Mouse (Mus musculus): ENCODE data around the gene Hoxd9. TPM values are rescaled to one million over a fixed set of nuclear protein-coding genes. Genes with fewer than 3 reads are reported as not detected.

The Hoxd9 gene
- total and polyA plus RNA-seq, 3 experiments, result not detected

DNA sequence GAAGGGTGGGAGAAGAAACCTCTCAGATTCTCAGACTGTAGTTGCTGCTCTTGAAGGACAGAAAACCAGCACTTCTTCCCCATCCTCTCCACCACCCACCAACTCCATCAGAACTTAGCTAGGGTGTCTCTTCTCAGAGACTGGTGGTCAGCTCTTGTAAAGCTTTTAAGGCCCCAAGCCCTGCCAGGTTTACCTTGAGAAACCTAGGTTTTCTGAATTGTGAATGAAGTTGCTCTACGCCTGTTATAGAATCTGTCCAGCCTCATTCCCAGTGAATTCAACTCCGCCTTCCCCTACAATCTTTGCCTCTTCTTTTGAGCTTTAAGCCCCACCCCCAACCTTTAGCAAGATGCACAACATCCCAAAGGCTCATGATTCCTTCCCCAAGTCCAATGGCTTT lies 20.4 kb upstream of the Hoxd9 start:
- Histone ChIP-seq H3K9ac (ENCODE audit: control insufficient read depth, low read depth, low read length, poor library complexity, severe bottlenecking) (no peak overlapping the region), H3K9me3 (replicated peaks; ENCODE audit: insufficient read depth, low read length) (no peaks in the 10 kb centered on the region), H3K4me3 (ENCODE audit: control insufficient read depth in 1 of 2, insufficient read depth in 1 of 2, low read depth in 2 of 2, low read length in 2 of 2) (no peak overlapping the region), H3K4me1 (ENCODE audit: control insufficient read depth in 1 of 2, insufficient read depth in 2 of 2, low read length in 2 of 2) (no peaks in the 10 kb centered on the region), H3K27ac (ENCODE audit: control insufficient read depth, low read depth, low read length) (no peak overlapping the region), H3K79me2 (ENCODE audit: control insufficient read depth, insufficient read depth, low read length, poor library complexity) (no peaks in the 10 kb centered on the region), H3K27me3 (ENCODE audit: control insufficient read depth in 1 of 2, insufficient read depth in 2 of 2, low read length in 2 of 2) (peaks cover 2 to 3% of the 10 kb centered on the region in 2 experiments; a peak in 3 of 4 replicates), H3K36me3 (ENCODE audit: control insufficient read depth in 1 of 2, insufficient read depth in 2 of 2, low read length in 2 of 2) (no peaks in the 10 kb centered on the region)
- TF ChIP-seq BHLHE40 (IDR thresholded peaks at IDR 0.05; ENCODE audit: borderline replicate concordance, low read depth, low read length), result no peak
- TF ChIP-seq MYB (IDR thresholded peaks at IDR 0.05; ENCODE audit: low read depth, low read length), result no peak
- no peak for TF ChIP-seq MYC (IDR thresholded peaks at IDR 0.05; ENCODE audit: low read depth, low read length)
- no peak for TF ChIP-seq CTCF (IDR thresholded peaks at IDR 0.05 in 2 of 3, conservative IDR thresholded peaks at IDR 0.05 in 1 of 3; ENCODE audit: control insufficient read depth in 1 of 3, insufficient read depth in 1 of 3, low read depth in 2 of 3, low read length in 3 of 3, poor library complexity in 1 of 3, severe bottlenecking in 1 of 3)
- no peak for TF ChIP-seq MAZ (IDR thresholded peaks at IDR 0.05; ENCODE audit: low read depth, low read length)
- no peak for TF ChIP-seq ZNF384 (IDR thresholded peaks at IDR 0.05; ENCODE audit: low read depth, low read length)
- no peak for DNase-seq (ENCODE audit: low read depth, low spot score)

DNA sequence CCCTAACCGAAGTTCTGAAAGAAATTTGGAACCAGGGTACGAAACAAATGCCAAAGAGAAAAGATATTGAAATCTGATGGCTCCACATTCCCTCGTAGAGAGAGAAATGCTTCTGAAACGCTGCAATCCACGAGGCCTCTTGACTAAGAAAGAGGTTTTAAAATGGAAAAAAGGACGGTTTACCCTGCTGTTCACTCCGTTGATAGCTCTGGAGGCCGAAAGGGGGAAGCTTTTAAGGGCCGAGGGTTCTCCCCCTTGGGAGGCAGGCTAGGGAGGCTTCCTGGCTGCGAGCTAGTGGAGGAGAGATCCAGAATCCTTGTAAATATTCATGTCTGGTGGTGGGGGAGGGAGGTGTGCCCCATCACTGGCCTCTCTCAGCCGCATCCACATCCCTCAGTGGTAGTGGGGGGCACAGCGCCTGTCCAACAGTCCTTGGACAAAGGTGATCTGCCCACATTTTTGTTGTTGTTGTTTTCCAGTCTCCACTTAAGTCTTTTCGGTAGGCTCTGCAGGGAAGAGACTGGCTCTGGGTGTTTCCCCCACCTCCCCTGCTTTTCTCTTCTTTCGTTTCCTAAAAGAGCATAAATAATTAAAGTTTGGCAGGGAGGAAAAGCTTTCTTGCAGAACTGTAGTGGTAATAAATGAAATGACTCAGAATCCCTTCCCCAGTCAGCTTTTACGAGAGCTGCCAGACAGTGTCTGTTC lies 18.5 kb upstream of the Hoxd9 start, which contains the start of gene Hoxd11:
Gene Hoxd11 (plus strand): TSS at position 667 of the 705 bp plus-strand sequence.
- H3K36me3 ChIP-seq (ENCODE audit: control insufficient read depth in 1 of 2, insufficient read depth in 2 of 2, low read length in 2 of 2), result no peaks in the 10 kb centered on the region
- no peak for DNase-seq (ENCODE audit: low read depth, low spot score)
- H3K4me3 ChIP-seq (ENCODE audit: control insufficient read depth in 1 of 2, insufficient read depth in 1 of 2, low read depth in 2 of 2, low read length in 2 of 2), result no peak within 1 kb of the TSS
- TF ChIP-seq MXI1 (IDR thresholded peaks at IDR 0.05; ENCODE audit: low read depth, low read length) (no peak), POLR2A (IDR thresholded peaks at IDR 0.05; ENCODE audit: control insufficient read depth in 1 of 2, insufficient read depth in 1 of 2, low read depth in 1 of 2, low read length in 2 of 2, poor library complexity in 1 of 2) (no peak), SIN3A (IDR thresholded peaks at IDR 0.05; ENCODE audit: low read length) (no peak), ELF1 (IDR thresholded peaks at IDR 0.05; ENCODE audit: low read depth, low read length) (no peak), CTCF (IDR thresholded peaks at IDR 0.05 in 2 of 3, conservative IDR thresholded peaks at IDR 0.05 in 1 of 3; ENCODE audit: control insufficient read depth in 1 of 3, insufficient read depth in 1 of 3, low read depth in 2 of 3, low read length in 3 of 3, poor library complexity in 1 of 3, severe bottlenecking in 1 of 3) (no peak), MEF2A (IDR thresholded peaks at IDR 0.05; ENCODE audit: extremely low read depth, insufficient replicate concordance, low read depth, low read length, poor library complexity, severe bottlenecking) (no peak), GABPA (IDR thresholded peaks at IDR 0.05; ENCODE audit: low read depth, low read length) (no peak), GATA1 (IDR thresholded peaks at IDR 0.05; ENCODE audit: low read depth, low read length) (no peak), ZC3H11A (IDR thresholded peaks at IDR 0.05; ENCODE audit: low read depth, low read length) (no peak), MAFK (IDR thresholded peaks at IDR 0.05; ENCODE audit: borderline replicate concordance, low read depth, low read length) (no peak), BHLHE40 (IDR thresholded peaks at IDR 0.05; ENCODE audit: borderline replicate concordance, low read depth, low read length) (no peak), SMC3 (IDR thresholded peaks at IDR 0.05; ENCODE audit: low read depth, low read length) (no peak), TBP (IDR thresholded peaks at IDR 0.05; ENCODE audit: low read depth, low read length) (no peak), RAD21 (IDR thresholded peaks at IDR 0.05; ENCODE audit: low read depth, low read length) (no peak)
- peaks cover 2 to 3% of the 10 kb centered on the region in 2 experiments; a peak in 3 of 4 replicates for H3K27me3 ChIP-seq (ENCODE audit: control insufficient read depth in 1 of 2, insufficient read depth in 2 of 2, low read length in 2 of 2)
- no peak within 1 kb of the TSS for H3K27ac ChIP-seq (ENCODE audit: control insufficient read depth, low read depth, low read length)
- no peaks in the 10 kb centered on the region for H3K79me2 ChIP-seq (ENCODE audit: control insufficient read depth, insufficient read depth, low read length, poor library complexity)
- no peak within 1 kb of the TSS for H3K9ac ChIP-seq (ENCODE audit: control insufficient read depth, low read depth, low read length, poor library complexity, severe bottlenecking)
- no peaks in the 10 kb centered on the region for H3K9me3 ChIP-seq (replicated peaks; ENCODE audit: insufficient read depth, low read length)
- no peaks in the 10 kb centered on the region for H3K4me1 ChIP-seq (ENCODE audit: control insufficient read depth in 1 of 2, insufficient read depth in 2 of 2, low read length in 2 of 2)
